Mouse (Mus musculus): ENCODE measurements around the gene Snx32. TPM values are rescaled to one million over a fixed set of nuclear protein-coding genes. Genes with fewer than 3 reads are reported as not detected.
A peak's percentile ranks its signal among the peaks of the same experiment; 100 is the strongest.

Gene Snx32
- polyA plus RNA-seq, 1 experiment, result 7.8 TPM

- TF ChIP-seq POLR2AphosphoS2 (IDR thresholded peaks at IDR 0.05; ENCODE audit: insufficient read length, low read depth) (peak; percentile 72), POLR2A (IDR thresholded peaks at IDR 0.05; ENCODE audit: insufficient read length, low read depth) (peak; percentile 10), MYOD1 (IDR thresholded peaks at IDR 0.05; ENCODE audit: control insufficient read depth in 1 of 3, insufficient read length in 2 of 3, low read depth in 2 of 3) (peak in 2 of 3 experiments; percentile 54 to 69), CEBPB (IDR thresholded peaks at IDR 0.05; ENCODE audit: insufficient read depth, poor library complexity, severe bottlenecking) (no peak), E2F4 (IDR thresholded peaks at IDR 0.05; ENCODE audit: insufficient read depth) (no peak), MYOG (IDR thresholded peaks at IDR 0.05; ENCODE audit: control insufficient read depth in 1 of 3, insufficient read depth in 1 of 3, insufficient read length in 2 of 3, low read depth in 2 of 3) (peak in 2 of 3 experiments; percentile 12 to 51)
- no peak overlapping the region for H3ac ChIP-seq (ENCODE audit: control insufficient read depth, insufficient read length)
- no peaks in the 10 kb centered on the region for H3K27me3 ChIP-seq (ENCODE audit: control insufficient read depth, insufficient read depth, insufficient read length)
- peaks cover 13% of the 10 kb centered on the region for H3K79me2 ChIP-seq (ENCODE audit: control insufficient read depth, insufficient read depth)
- H3K36me3 ChIP-seq (ENCODE audit: control insufficient read depth, insufficient read depth), result peaks cover 20% of the 10 kb centered on the region
- no peak overlapping the region for H3K4me3 ChIP-seq
- H3K4me2 ChIP-seq (ENCODE audit: low read depth), result no peak overlapping the region
These were observed 30.3 kb downstream of the Snx32 start for GRCm38 (mm10) chr19:5480016-5480415.

GRCm38 (mm10) chr19:5477668-5478300 is 32.6 kb downstream of the Snx32 start:
- H3K27me3 ChIP-seq (ENCODE audit: control insufficient read depth, insufficient read depth, insufficient read length), result no peaks in the 10 kb centered on the region
- H3K79me2 ChIP-seq (ENCODE audit: control insufficient read depth, insufficient read depth), result peaks cover 19% of the 10 kb centered on the region
- no peak overlapping the region for H3ac ChIP-seq (ENCODE audit: control insufficient read depth, insufficient read length)
- H3K4me3 ChIP-seq, result no peak overlapping the region
- TF ChIP-seq POLR2AphosphoS2 (IDR thresholded peaks at IDR 0.05; ENCODE audit: insufficient read length, low read depth) (peak; percentile 5), TCF12 (IDR thresholded peaks at IDR 0.05; ENCODE audit: insufficient read depth, poor library complexity, severe bottlenecking) (no peak)
- no peak overlapping the region for H3K4me2 ChIP-seq (ENCODE audit: low read depth)
- peaks cover 9% of the 10 kb centered on the region for H3K36me3 ChIP-seq (ENCODE audit: control insufficient read depth, insufficient read depth)

GRCm38 (mm10) chr19:5477004-5477667 is 33.2 kb downstream of the Snx32 start:
- no peaks in the 10 kb centered on the region for H3K27me3 ChIP-seq (ENCODE audit: control insufficient read depth, insufficient read depth, insufficient read length)
- H3K79me2 ChIP-seq (ENCODE audit: control insufficient read depth, insufficient read depth), result peaks cover 19% of the 10 kb centered on the region
- TF ChIP-seq TCF12 (IDR thresholded peaks at IDR 0.05; ENCODE audit: insufficient read depth, poor library complexity, severe bottlenecking) (no peak), MYOD1 (IDR thresholded peaks at IDR 0.05; ENCODE audit: control insufficient read depth in 1 of 3, insufficient read length in 2 of 3, low read depth in 2 of 3) (no peak), POLR2AphosphoS2 (IDR thresholded peaks at IDR 0.05; ENCODE audit: insufficient read length, low read depth) (no peak), USF1 (IDR thresholded peaks at IDR 0.05; ENCODE audit: low read depth) (no peak), SRF (IDR thresholded peaks at IDR 0.05; ENCODE audit: control insufficient read depth, insufficient read length, low read depth) (no peak), MAX (IDR thresholded peaks at IDR 0.05; ENCODE audit: low read depth) (no peak), TCF3 (IDR thresholded peaks at IDR 0.05; ENCODE audit: insufficient read length, low read depth) (no peak), MYOG (IDR thresholded peaks at IDR 0.05; ENCODE audit: control insufficient read depth in 1 of 3, insufficient read depth in 1 of 3, insufficient read length in 2 of 3, low read depth in 2 of 3) (no peak), E2F4 (IDR thresholded peaks at IDR 0.05; ENCODE audit: insufficient read depth) (no peak), REST (IDR thresholded peaks at IDR 0.05; ENCODE audit: insufficient read depth, insufficient read length) (no peak), POLR2A (IDR thresholded peaks at IDR 0.05; ENCODE audit: insufficient read length, low read depth) (no peak), CEBPB (IDR thresholded peaks at IDR 0.05; ENCODE audit: insufficient read depth, poor library complexity, severe bottlenecking) (no peak)
- no peak overlapping the region for H3K4me2 ChIP-seq (ENCODE audit: low read depth)
- peaks cover 9% of the 10 kb centered on the region for H3K36me3 ChIP-seq (ENCODE audit: control insufficient read depth, insufficient read depth)
- no peak overlapping the region for H3ac ChIP-seq (ENCODE audit: control insufficient read depth, insufficient read length)
- H3K4me3 ChIP-seq, result no peak overlapping the region

GRCm38 (mm10) chr19:5475069-5475714 is 35.1 kb downstream of the Snx32 start:
- Histone ChIP-seq H3K79me2 (ENCODE audit: control insufficient read depth, insufficient read depth) (peaks cover 19% of the 10 kb centered on the region), H3ac (ENCODE audit: control insufficient read depth, insufficient read length) (peak overlapping the region; percentile 75), H3K4me3 (peak overlapping the region; percentile 62), H3K27me3 (ENCODE audit: control insufficient read depth, insufficient read depth, insufficient read length) (no peaks in the 10 kb centered on the region), H3K36me3 (ENCODE audit: control insufficient read depth, insufficient read depth) (peaks cover 5% of the 10 kb centered on the region), H3K4me2 (ENCODE audit: low read depth) (peak overlapping the region; percentile 90)
- TF ChIP-seq SRF (IDR thresholded peaks at IDR 0.05; ENCODE audit: control insufficient read depth, insufficient read length, low read depth), result no peak
- no peak for TF ChIP-seq MAX (IDR thresholded peaks at IDR 0.05; ENCODE audit: low read depth)
- TF ChIP-seq REST (IDR thresholded peaks at IDR 0.05; ENCODE audit: insufficient read depth, insufficient read length), result no peak
- no peak for TF ChIP-seq USF1 (IDR thresholded peaks at IDR 0.05; ENCODE audit: low read depth)
- no peak for TF ChIP-seq TCF3 (IDR thresholded peaks at IDR 0.05; ENCODE audit: insufficient read length, low read depth)
- no peak for TF ChIP-seq CEBPB (IDR thresholded peaks at IDR 0.05; ENCODE audit: insufficient read depth, poor library complexity, severe bottlenecking)
- no peak for TF ChIP-seq MYOD1 (IDR thresholded peaks at IDR 0.05; ENCODE audit: control insufficient read depth in 1 of 3, insufficient read length in 2 of 3, low read depth in 2 of 3)
- no peak for TF ChIP-seq E2F4 (IDR thresholded peaks at IDR 0.05; ENCODE audit: insufficient read depth)
- TF ChIP-seq POLR2AphosphoS2 (IDR thresholded peaks at IDR 0.05; ENCODE audit: insufficient read length, low read depth), result peak; percentile 17
- TF ChIP-seq POLR2A (IDR thresholded peaks at IDR 0.05; ENCODE audit: insufficient read length, low read depth), result peak; percentile 34
- TF ChIP-seq TCF12 (IDR thresholded peaks at IDR 0.05; ENCODE audit: insufficient read depth, poor library complexity, severe bottlenecking), result no peak
- TF ChIP-seq MYOG (IDR thresholded peaks at IDR 0.05; ENCODE audit: control insufficient read depth in 1 of 3, insufficient read depth in 1 of 3, insufficient read length in 2 of 3, low read depth in 2 of 3), result no peak
